Mouse (Mus musculus): ENCODE results near the gene Fiz1.
A peak's percentile ranks its signal among the peaks of the same experiment; 100 is the strongest.

The Fiz1 gene

DNA sequence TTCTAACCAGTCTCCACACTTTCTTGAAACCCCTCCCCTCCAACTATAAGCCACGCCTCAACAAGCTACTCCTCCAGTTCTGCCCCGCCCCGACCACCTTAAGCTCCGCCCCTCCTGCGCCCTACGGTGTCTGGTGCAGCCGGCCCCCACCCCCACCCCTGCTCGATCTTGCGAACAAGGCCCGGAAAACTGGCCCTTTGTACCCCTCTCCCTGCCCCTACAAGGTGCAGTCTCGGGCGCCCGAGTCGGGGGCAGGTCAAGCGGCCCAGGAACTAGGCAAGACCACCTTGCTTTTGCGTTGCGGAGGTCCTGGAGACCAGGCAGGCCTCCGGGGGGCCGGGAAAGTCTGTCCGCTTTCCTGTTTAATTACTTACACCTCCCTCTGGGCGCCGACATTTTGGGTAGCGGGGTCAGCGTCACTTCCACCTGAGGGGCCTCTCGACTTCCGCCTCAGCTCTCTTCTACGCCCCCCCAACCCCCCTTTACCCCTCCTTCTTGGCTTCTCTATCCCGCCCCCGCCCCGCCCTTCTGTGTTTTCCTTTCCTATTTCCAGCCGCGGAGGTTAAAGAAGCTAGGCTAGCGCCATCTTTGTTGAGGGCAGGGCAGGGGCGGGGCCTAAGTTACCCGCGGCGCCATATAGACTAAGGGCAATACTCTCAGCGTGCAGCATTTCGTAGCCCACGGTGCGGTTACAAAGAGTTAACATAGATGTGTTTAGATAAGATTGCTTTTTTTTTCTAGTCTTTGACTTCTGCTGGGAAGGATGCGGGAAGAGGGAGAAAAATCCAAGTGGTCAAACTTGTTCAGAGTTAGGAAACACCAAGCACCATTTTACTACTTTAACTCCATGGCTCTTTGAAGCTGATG lies at the start of gene Fiz1, which contains the start of gene Zfp524:
Gene Fiz1, minus strand, starts transcription at position 447 of the 867 bp plus-strand sequence.
Gene Zfp524, plus strand, starts transcription at position 165 of the 867 bp plus-strand sequence.
- peak; percentile 96 to 97 for DNase-seq (ENCODE audit: low spot score in 2 of 2)

GRCm38 (mm10) chr7:5062360-5063001 lies 48.0 kb upstream of the Fiz1 start:
- DNase-seq (ENCODE audit: low spot score in 2 of 2) = peak in 1 of 2 experiments; percentile 59

DNA sequence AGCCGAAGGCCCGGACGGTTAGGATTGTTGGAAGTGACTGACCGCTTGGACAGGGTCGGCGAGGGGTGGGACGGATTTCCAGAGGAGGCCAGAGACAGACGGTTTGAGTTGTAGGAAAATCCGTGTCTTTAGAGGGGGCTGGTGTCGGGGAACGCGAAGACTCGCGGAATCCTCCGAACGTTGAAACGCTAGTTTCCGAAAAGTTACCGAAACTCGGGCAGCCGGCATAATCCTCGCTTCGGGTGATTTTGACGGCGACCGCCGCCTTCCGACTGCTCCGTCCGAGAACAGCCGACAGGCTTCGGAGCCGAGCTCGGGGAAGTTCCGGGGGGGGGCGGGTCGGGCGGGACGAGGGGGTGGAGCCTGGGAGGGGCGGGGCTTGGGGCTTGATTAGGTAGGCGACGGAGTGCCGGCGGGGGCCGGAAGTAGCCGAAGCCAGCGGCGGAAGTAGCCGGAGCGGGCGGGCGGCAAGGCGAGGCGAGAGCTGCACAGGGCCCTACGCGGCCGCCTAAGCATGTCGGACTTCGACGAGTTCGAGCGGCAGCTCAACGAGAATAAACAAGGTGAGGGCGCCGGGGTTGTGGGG lies 47.4 kb upstream of the Fiz1 start, which contains the start of gene U2af2:
Gene U2af2, plus strand, starts transcription at position 370 of the 586 bp plus-strand sequence.
- peak; percentile 95 to 99 for DNase-seq (ENCODE audit: low spot score in 2 of 2)

DNA sequence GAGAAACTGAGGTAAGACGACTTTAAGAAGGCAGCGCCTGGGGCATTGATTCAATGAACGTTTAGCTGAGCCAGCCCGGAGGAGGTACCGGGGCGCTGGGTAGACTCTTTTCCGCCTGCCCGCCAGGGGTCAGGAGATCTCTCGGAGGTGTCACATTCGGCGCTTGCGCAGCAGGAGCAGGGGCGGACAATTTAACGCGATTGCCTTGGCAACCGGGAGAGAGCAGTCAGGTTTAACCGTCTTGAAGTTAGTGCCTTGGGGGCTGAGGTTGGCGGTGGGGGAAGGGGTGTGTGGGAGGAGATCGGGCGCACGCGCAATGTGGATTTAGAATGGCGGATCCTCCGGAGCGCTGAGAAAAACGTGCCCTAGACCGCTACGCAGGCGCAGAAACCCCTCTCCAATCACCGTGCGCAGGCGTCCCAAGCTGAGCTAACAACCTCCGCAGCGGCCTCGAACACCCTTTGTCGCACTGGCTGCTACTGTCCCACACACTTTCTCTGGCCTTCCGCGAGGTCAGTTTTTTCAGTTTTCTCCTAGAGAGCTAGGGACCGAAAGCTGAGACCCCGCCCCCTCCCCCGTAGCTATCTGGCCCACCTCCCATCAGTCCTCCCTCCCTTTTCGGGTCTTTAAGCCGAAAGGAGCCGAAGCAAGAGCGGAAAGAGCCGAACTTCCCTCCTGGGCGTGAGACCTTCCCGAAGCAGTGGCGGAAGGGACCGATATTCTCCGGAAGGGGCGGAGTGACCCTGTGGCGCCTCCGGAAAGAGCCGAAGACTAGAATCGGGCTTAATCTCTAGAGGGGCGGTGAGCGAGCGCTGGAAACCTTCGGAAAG lies 46.7 kb upstream of the Fiz1 start:
- DNase-seq (ENCODE audit: low spot score in 2 of 2) = peak; percentile 95 to 96

DNA sequence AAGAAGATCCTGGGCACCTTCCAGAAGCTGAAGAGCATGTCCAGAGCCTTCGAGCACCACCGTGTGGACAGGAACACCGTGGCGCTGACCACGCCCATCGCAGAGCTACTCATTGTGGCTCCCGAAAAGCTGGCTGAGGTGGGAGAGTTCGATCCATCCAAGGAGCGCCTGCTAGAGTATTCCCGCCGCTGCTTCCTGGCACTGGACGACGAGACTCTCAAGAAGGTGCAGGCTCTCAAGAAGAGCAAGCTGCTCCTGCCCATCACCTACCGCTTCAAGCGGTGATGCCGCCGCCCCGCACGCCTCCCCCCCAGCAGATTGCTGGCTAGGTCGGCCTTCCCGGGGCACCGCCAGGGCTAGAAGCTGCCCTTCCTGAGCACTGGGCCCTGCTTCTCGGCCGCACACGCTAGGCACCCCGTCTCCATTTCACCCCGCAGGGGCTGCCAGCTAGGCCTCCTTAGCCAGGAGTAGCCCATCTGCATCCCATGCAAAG lies 45.8 kb upstream of the Fiz1 start:
- peak; percentile 79 to 89 for DNase-seq (ENCODE audit: low spot score in 2 of 2)

- no peak for DNase-seq (ENCODE audit: low spot score in 2 of 2)
Observed at GRCm38 (mm10) chr7:5059421-5059820, 44.9 kb upstream of the Fiz1 start.

- DNase-seq (ENCODE audit: low spot score in 2 of 2) = no peak
Observed at GRCm38 (mm10) chr7:5058631-5059030, 44.1 kb upstream of the Fiz1 start.

DNA sequence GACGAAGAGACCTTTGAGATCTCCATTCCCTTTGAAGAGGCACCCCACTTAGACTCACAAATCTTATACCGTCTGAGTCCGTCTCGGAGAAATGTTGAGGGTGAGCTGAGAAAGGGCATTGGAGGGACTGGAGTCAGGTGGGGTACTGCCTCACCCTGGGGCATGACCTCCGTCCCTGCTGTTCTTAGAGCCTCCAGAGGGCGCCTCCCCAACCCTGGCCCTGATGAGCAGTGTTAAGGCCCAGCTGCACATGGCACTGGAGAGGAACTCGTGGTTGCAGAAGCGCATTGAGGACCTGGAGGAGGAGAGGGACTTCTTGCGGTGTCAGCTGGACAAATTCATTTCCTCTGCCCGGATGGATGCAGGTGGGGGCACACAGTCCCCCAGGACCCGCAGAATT lies 43.3 kb upstream of the Fiz1 start:
- peak in 1 of 2 experiments; percentile 74 for DNase-seq (ENCODE audit: low spot score in 2 of 2)

DNA sequence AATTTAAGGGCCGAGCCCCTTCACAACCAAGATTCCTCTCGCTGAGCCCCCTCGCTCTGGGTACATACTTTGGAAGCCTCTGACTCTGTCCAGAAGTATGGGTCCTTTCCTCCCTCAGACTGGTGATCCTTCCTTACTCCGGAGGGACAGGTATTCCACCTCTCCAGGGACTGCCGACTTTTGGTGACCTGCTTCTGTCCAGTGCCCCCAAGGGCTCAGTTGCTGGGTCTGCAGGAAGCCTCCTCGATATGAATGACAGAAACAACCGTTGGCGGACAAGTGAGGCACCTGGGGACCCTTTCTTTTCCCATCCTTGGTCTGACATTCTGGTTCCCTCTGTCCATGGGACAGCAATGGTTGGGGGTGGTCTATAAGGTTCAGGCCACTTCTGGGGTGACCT lies 42.9 kb upstream of the Fiz1 start:
- DNase-seq (ENCODE audit: low spot score in 2 of 2) = no peak

GRCm38 (mm10) chr7:5056651-5057263 lies 42.3 kb upstream of the Fiz1 start:
- no peak for DNase-seq (ENCODE audit: low spot score in 2 of 2)

GRCm38 (mm10) chr7:5053456-5054179 lies 39.1 kb upstream of the Fiz1 start:
- DNase-seq (ENCODE audit: low spot score in 2 of 2) = no peak

DNA sequence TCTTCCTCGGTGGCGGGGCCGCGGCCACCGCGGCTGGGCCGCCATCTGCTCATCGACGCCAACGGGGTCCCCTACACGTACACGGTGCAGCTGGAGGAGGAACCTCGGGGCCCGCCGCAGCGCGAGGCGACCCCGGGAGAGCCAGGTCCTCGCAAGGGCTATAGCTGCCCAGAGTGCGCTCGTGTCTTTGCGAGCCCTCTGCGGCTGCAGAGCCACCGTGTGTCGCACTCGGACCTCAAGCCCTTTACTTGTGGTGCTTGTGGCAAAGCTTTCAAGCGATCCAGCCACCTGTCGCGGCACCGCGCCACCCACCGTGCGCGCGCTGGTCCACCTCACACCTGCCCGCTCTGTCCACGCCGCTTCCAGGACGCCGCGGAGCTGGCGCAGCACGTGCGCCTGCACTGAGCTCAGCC lies 38.4 kb upstream of the Fiz1 start:
- no peak for DNase-seq (ENCODE audit: low spot score in 2 of 2)

DNA sequence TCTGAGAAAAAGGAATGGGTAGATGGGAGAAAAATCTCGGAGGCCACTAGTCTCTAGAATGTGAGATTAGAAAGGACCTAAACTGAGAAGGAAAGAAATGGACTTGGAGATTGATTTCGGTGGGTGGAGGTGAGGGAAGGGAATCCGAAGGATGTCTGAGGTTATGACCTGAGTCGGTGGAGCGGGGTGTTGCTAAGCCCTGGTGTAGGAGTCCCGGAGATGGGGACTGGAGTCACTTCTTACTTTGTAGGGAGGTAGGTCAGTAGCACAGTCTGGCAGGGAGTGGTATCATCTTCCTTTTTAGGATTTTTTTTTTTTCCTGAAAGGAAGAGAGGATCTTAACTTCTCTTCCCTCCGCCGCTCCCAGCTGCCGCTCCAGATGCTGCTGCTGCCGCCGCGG lies 37.9 kb upstream of the Fiz1 start:
- no peak for DNase-seq (ENCODE audit: low spot score in 2 of 2)

- peak; percentile 55 to 81 for DNase-seq (ENCODE audit: low spot score in 2 of 2)
Observed at GRCm38 (mm10) chr7:5051193-5052192, 37.0 kb upstream of the Fiz1 start, which contains the start of gene Zfp580. TSS of gene Zfp580 (plus strand) at chr7:5051538.

DNA sequence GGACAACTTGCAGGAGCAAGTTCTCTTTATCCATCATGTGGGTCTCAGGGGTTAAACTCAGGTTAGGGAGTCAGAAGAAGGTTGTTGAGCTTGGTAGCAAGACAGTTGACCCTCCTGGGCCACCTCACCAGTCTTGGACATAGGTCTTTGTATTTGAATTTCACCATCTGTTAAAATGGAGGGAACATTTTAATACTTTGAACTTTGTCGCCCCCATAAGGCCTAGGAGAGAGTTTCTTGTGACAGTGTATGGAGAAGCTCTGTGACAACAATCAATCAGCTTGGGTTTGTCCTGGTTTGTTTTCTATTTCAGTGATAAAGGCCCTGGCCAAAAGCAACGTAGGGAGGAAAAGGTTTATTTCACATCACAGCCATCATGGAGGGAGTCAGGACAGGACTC lies 32.8 kb upstream of the Fiz1 start:
- no peak for DNase-seq (ENCODE audit: low spot score in 2 of 2)

- DNase-seq (ENCODE audit: low spot score in 2 of 2) = no peak
Observed at GRCm38 (mm10) chr7:5046112-5046511, 31.6 kb upstream of the Fiz1 start.

GRCm38 (mm10) chr7:5044981-5045380 lies 30.5 kb upstream of the Fiz1 start:
- DNase-seq (ENCODE audit: low spot score in 2 of 2) = no peak

DNA sequence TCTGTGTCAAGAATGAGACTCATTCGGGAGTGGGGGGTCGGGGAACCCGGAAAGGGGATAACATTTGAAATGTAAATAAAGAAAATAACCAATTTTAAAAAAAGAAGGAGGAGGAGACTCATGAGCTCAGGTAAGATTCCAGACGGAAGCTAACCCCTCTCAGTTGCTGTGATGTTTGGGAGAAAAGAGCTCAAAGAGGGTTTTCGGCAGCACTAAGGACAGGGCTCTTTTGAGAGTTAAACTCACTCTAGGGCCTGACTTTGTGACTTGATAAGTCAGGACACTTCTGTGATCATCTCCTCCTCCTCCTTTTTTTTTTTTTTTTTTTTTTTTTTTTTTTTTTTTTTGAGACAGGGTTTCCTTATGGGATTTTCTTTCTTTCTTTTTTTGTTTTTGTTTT lies 24.4 kb upstream of the Fiz1 start:
- no peak for DNase-seq (ENCODE audit: low spot score in 2 of 2)

Measured in spleen, postnatal 4 days (tissue).